In the genomic region with DNA sequence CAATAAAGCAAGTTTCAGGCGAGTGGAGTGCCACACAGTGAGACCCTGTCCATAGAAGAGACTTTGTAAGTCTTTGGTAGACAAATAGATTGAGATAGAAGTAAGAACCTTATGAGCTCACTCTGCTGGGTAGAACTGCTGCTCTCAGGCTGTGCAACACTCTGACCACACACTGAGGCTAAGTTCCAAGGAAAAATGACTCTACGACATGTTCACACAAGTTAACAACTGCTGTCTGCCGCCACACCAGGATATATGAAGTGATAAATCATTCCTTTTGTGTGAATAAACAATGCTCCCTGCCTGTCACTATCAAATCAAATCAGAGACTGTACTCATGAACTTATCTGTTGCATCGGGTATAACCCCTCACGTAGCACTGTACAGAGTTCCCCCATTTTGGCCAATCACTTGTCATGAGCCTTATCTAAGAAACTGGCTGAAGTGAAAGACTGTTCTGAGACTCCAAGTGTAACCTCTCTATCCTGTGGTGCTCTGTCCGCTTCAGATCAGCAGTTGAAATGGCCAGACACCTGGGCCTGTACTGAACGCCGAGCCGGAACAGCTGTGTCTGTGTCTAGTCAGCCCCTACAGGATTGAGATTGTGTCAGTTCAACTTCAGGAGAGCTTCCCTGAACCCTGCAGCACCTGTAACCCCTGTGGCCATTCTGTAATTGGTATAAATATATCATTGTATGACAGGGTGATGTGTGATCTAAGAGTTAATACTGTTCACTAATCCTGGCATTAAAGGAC, we compare ENCODE assay signal across 24 mouse cellular contexts. TPM values are rescaled to one million over a fixed set of nuclear protein-coding genes. Genes with fewer than 3 reads are reported as not detected.
DNase-seq lines count a peak whose midpoint lies in the region; ATAC-seq and TF ChIP-seq lines count a peak whose summit lies in the region.
"Had no signal": no experiment of that assay in that cellular context is flagged by ENCODE, and none has a peak within 500 bp of the region (broad histone marks: within the 10 kb centered on the region; RNA-seq: fewer than 3 reads in every experiment).

No protein-coding gene starts in this region.

- TF ChIP-seq POLR2A in myocyte (IDR thresholded peaks at IDR 0.05; ENCODE audit: insufficient read length, low read depth) = no peak

- H3K4me1 ChIP-seq in heart, embryonic 11.5 days (ENCODE audit: control insufficient read depth, insufficient read depth, low read length) = peaks cover 21% of the 10 kb centered on the region
- H3K4me1 ChIP-seq in heart, embryonic 10.5 days = peaks cover 38% of the 10 kb centered on the region
- H3K4me1 ChIP-seq in hindbrain, embryonic 16.5 days (ENCODE audit: control insufficient read depth, insufficient read depth, low read depth, low read length) = peaks cover 15% of the 10 kb centered on the region

- no peaks in the 10 kb centered on the region for H3K36me3 ChIP-seq in heart, embryonic 11.5 days (ENCODE audit: control insufficient read depth, insufficient read depth, low read length)
- no peaks in the 10 kb centered on the region; the same call in 1 of the 2 replicates for H3K36me3 ChIP-seq in heart, embryonic 10.5 days
- H3K36me3 ChIP-seq in myocyte (ENCODE audit: control insufficient read depth, insufficient read depth) = no peaks in the 10 kb centered on the region
- no peaks in the 10 kb centered on the region for H3K36me3 ChIP-seq in hindbrain, embryonic 16.5 days (ENCODE audit: control insufficient read depth, insufficient read depth, low read length)
- H3K36me3 ChIP-seq: forebrain, embryonic 15.5 days; hindbrain, embryonic 10.5 days; midbrain, embryonic 12.5 days; neural tube, embryonic 13.5 days had no signal

- no peaks in the 10 kb centered on the region for H3K27me3 ChIP-seq in heart, embryonic 11.5 days (ENCODE audit: control insufficient read depth, insufficient read depth, low read length)
- no peaks in the 10 kb centered on the region for H3K27me3 ChIP-seq in heart, embryonic 10.5 days (ENCODE audit: insufficient read depth, poor library complexity, severe bottlenecking)
- H3K27me3 ChIP-seq in myocyte (ENCODE audit: control insufficient read depth, insufficient read depth, insufficient read length) = no peaks in the 10 kb centered on the region
- no peaks in the 10 kb centered on the region for H3K27me3 ChIP-seq in hindbrain, embryonic 16.5 days (replicated peaks; ENCODE audit: control insufficient read depth, insufficient read depth, low read length)
- H3K27me3 ChIP-seq: forebrain, embryonic 15.5 days; midbrain, embryonic 12.5 days; neural tube, embryonic 13.5 days had no signal

- no peak overlapping the region for H3K4me3 ChIP-seq in heart, embryonic 11.5 days (ENCODE audit: low read depth, low read length)
- H3K4me3 ChIP-seq in heart, embryonic 10.5 days = no peak overlapping the region
- no peak overlapping the region for H3K4me3 ChIP-seq in myocyte
- no peak overlapping the region for H3K4me3 ChIP-seq in hindbrain, embryonic 16.5 days (ENCODE audit: low read length)
- H3K4me3 ChIP-seq: erythroblast, embryonic 14.5 days; forebrain, embryonic 15.5 days; hindbrain, embryonic 10.5 days; midbrain, embryonic 12.5 days; neural tube, embryonic 13.5 days had no signal

- 0 out of 2 replicates have a peak overlapping the region, but pooled peaks have one; percentile 10 for H3K9ac ChIP-seq in heart, embryonic 11.5 days (ENCODE audit: low read depth, low read length)
- no peak overlapping the region for H3K9ac ChIP-seq in hindbrain, embryonic 16.5 days (ENCODE audit: low read depth, low read length)
- H3K9ac ChIP-seq: forebrain, embryonic 15.5 days; midbrain, embryonic 12.5 days; neural tube, embryonic 13.5 days had no signal

- no peak overlapping the region for H3ac ChIP-seq in myocyte (ENCODE audit: control insufficient read depth, insufficient read length)

- no peak for DNase-seq in heart, embryonic 10.5 days (ENCODE audit: low spot score)
- DNase-seq in urinary bladder, postnatal 14 days (ENCODE audit: low spot score) = peak; percentile 46
- DNase-seq in urinary bladder, postnatal 36 days (ENCODE audit: low spot score in 2 of 2) = no peak
- DNase-seq in cerebellum, postnatal 4 days (ENCODE audit: low spot score in 2 of 2) = no peak
- DNase-seq: adrenal gland, postnatal 14 days; cerebellum, adult 9-11 months; gastrocnemius, postnatal 36 days; kidney, adult 9 months; kidney, postnatal 36 days; lung, postnatal 10 days; thymus, adult 2 months had no signal

- peaks cover 15% of the 10 kb centered on the region for H3K79me2 ChIP-seq in myocyte (ENCODE audit: control insufficient read depth, insufficient read depth)

- whole genome bisulfite sequencing in heart, embryonic 11.5 days (ENCODE audit: insufficient replicate concordance) = 67% methylated on average over 9 of the region's 9 CpGs
- 73% methylated on average over 9 of the region's 9 CpGs for WGBS in heart, embryonic 10.5 days
- WGBS in hindbrain, embryonic 16.5 days = 78% methylated on average over 9 of the region's 9 CpGs

- H3K4me2 ChIP-seq in heart, embryonic 11.5 days = no peak overlapping the region
- H3K4me2 ChIP-seq in myocyte (ENCODE audit: low read depth) = no peak overlapping the region
- H3K4me2 ChIP-seq in hindbrain, embryonic 16.5 days (ENCODE audit: low read length) = no peak overlapping the region
- H3K4me2 ChIP-seq: forebrain, embryonic 15.5 days; midbrain, embryonic 12.5 days; neural tube, embryonic 13.5 days had no signal

- no peak for ATAC-seq in heart, embryonic 11.5 days (replicated peaks; ENCODE audit: insufficient number of reproducible peaks, low FRiP score, low TSS enrichment)
- ATAC-seq in hindbrain, embryonic 16.5 days = no peak
- ATAC-seq: forebrain, embryonic 15.5 days had no signal

- no peaks in the 10 kb centered on the region for H3K9me3 ChIP-seq in heart, embryonic 11.5 days (replicated peaks; ENCODE audit: control insufficient read depth, low read length)
- H3K9me3 ChIP-seq in heart, embryonic 10.5 days = no peaks in the 10 kb centered on the region
- no peaks in the 10 kb centered on the region for H3K9me3 ChIP-seq in hindbrain, embryonic 16.5 days (ENCODE audit: control insufficient read depth, low read length)
- H3K9me3 ChIP-seq: forebrain, embryonic 15.5 days; hindbrain, embryonic 10.5 days; midbrain, embryonic 12.5 days; neural tube, embryonic 13.5 days had no signal

- no peak overlapping the region for H3K27ac ChIP-seq in heart, embryonic 11.5 days (ENCODE audit: low read depth, low read length)
- no peak overlapping the region for H3K27ac ChIP-seq in heart, embryonic 10.5 days
- H3K27ac ChIP-seq in hindbrain, embryonic 16.5 days (ENCODE audit: low read depth, low read length) = no peak overlapping the region
- H3K27ac ChIP-seq: forebrain, embryonic 15.5 days; hindbrain, embryonic 10.5 days; midbrain, embryonic 12.5 days; neural tube, embryonic 13.5 days had no signal

TF ChIP-seq in myocyte, 11 proteins besides CTCF, POLR2A, EP300 and RAD21:
- TF ChIP-seq MAX (IDR thresholded peaks at IDR 0.05; ENCODE audit: low read depth) = no peak
- TF ChIP-seq TCF3 (IDR thresholded peaks at IDR 0.05; ENCODE audit: insufficient read length, low read depth) = no peak
- TF ChIP-seq MYOG (IDR thresholded peaks at IDR 0.05; ENCODE audit: control insufficient read depth in 1 of 3, insufficient read depth in 1 of 3, insufficient read length in 2 of 3, low read depth in 2 of 3) = no peak
- TF ChIP-seq E2F4 (IDR thresholded peaks at IDR 0.05; ENCODE audit: insufficient read depth) = no peak
- no peak for TF ChIP-seq USF1 (IDR thresholded peaks at IDR 0.05; ENCODE audit: low read depth)
- TF ChIP-seq SRF (IDR thresholded peaks at IDR 0.05; ENCODE audit: control insufficient read depth, insufficient read length, low read depth) = no peak
- TF ChIP-seq MYOD1 (IDR thresholded peaks at IDR 0.05; ENCODE audit: control insufficient read depth in 1 of 3, insufficient read length in 2 of 3, low read depth in 2 of 3) = peak in 2 of 3 experiments; percentile 3 to 50
- TF ChIP-seq POLR2AphosphoS2 (IDR thresholded peaks at IDR 0.05; ENCODE audit: insufficient read length, low read depth) = no peak

RNA-seq across cellular contexts. Expression of a gene that starts 3.4 kb away (rescaled TPM):
- polyA plus RNA-seq in heart, embryonic 11.5 days (2014; fragmentation: Nextera tagmentation; extraction: Ambion mirVana) = 137 and 153 TPM in 2 replicates
- 153 and 160 TPM in 2 replicates for polyA plus RNA-seq in heart, embryonic 10.5 days (2016; fragmentation: Nextera tagmentation; extraction: Ambion mirVana)
- polyA plus RNA-seq in myocyte (2012; fragmentation: generic; extraction: Trizol) = 86.0 TPM
- 199 and 211 TPM in 2 replicates for polyA plus RNA-seq in hindbrain, embryonic 16.5 days (2015; fragmentation: Nextera tagmentation; extraction: Ambion mirVana)

RNA-seq across cellular contexts. Expression of a gene that starts 4.0 kb away (rescaled TPM):
- 3.5 and 4.0 TPM in 2 replicates for polyA plus RNA-seq in heart, embryonic 11.5 days (2014; fragmentation: Nextera tagmentation; extraction: Ambion mirVana)
- 2.4 and 4.6 TPM in 2 replicates for polyA plus RNA-seq in heart, embryonic 10.5 days (2016; fragmentation: Nextera tagmentation; extraction: Ambion mirVana)
- 3.3 TPM for polyA plus RNA-seq in myocyte (2012; fragmentation: generic; extraction: Trizol)
- polyA plus RNA-seq in hindbrain, embryonic 16.5 days (2015; fragmentation: Nextera tagmentation; extraction: Ambion mirVana) = 1.9 and 2.3 TPM in 2 replicates

RNA-seq across cellular contexts. Expression of a gene that starts 47.5 kb away (rescaled TPM):
- polyA plus RNA-seq in heart, embryonic 11.5 days (2014; fragmentation: Nextera tagmentation; extraction: Ambion mirVana) = 0.29 and 0.45 TPM in 2 replicates
- polyA plus RNA-seq in heart, embryonic 10.5 days (2016; fragmentation: Nextera tagmentation; extraction: Ambion mirVana) = 0.15 and 0.18 TPM in 2 replicates
- polyA plus RNA-seq in myocyte (2012; fragmentation: generic; extraction: Trizol) = 0.02 TPM
- 0.07 TPM in 1 of 2 replicates, not detected in the other for polyA plus RNA-seq in hindbrain, embryonic 16.5 days (2015; fragmentation: Nextera tagmentation; extraction: Ambion mirVana)
- polyA plus RNA-seq: brain, embryonic 14.5 days; erythroblast, embryonic 14.5 days; forebrain, embryonic 15.5 days; G1E; limb, embryonic 11.5 days; liver, embryonic 16.5 days; midbrain, embryonic 12.5 days; neural tube, embryonic 13.5 days; small intestine, adult 2 months; thymus, adult 2 months had no signal

RNA-seq across cellular contexts. Expression of a gene that starts 58.0 kb away (rescaled TPM):
- polyA plus RNA-seq in heart, embryonic 11.5 days (2014; fragmentation: Nextera tagmentation; extraction: Ambion mirVana) = 37.2 and 43.8 TPM in 2 replicates
- 47.3 and 50.7 TPM in 2 replicates for polyA plus RNA-seq in heart, embryonic 10.5 days (2016; fragmentation: Nextera tagmentation; extraction: Ambion mirVana)
- polyA plus RNA-seq in myocyte (2012; fragmentation: generic; extraction: Trizol) = 22.0 TPM
- polyA plus RNA-seq in hindbrain, embryonic 16.5 days (2015; fragmentation: Nextera tagmentation; extraction: Ambion mirVana) = 58.5 and 59.4 TPM in 2 replicates
